Mouse (Mus musculus): Measurements from ENCODE around the gene Ttc6.

DNA sequence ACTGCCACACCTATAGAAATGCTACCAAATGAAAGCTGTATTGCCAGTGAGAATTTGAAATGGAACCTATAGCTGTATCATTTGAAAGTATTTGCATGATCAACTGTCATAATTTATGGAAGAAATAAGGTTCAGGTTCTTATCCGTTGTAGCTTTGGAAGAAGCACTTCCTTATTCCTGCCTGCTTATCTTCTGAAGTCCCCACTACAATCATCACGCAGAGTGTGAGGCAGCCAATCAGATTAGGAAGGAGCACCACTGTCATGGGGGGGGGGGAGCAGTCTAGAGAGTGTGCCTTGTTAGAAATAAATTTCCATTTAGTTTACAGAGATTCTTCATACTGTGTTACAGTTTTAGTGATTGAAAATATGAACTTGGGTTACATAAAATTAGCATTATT, 108.5 kb downstream of the Ttc6 start:
- TF ChIP-seq POLR2A (IDR thresholded peaks at IDR 0.05; ENCODE audit: low read depth, low read length) (no peak), CTCF (IDR thresholded peaks at IDR 0.05; ENCODE audit: extremely low read depth, insufficient read length, insufficient replicate concordance, low read depth, low read length) (no peak)

Measured in small intestine, adult 2 months (tissue).